Mouse (Mus musculus): Measurements from ENCODE around the gene Tlr2. TPM values are rescaled to one million over a fixed set of nuclear protein-coding genes. Genes with fewer than 3 reads are reported as not detected.

The Tlr2 gene
- polyA plus RNA-seq, 1 experiment from 2014 or later, result 2.5 TPM

Other genes starting within 250 kb of the Tlr2 start
- gene Sfrp2, start 75.4 kb downstream of the Tlr2 start, polyA plus RNA-seq (2014; fragmentation: Nextera tagmentation; extraction: Ambion mirVana), result 132 and 181 TPM in 2 replicates
- 30.6 and 33.0 TPM in 2 replicates for gene Tmem131l, start 198.4 kb upstream of the Tlr2 start, polyA plus RNA-seq (2014; fragmentation: Nextera tagmentation; extraction: Ambion mirVana)